Mouse (Mus musculus): ENCODE results near the gene 7420426K07Rik. TPM values are rescaled to one million over a fixed set of nuclear protein-coding genes. Genes with fewer than 3 reads are reported as not detected.

Gene 7420426K07Rik
- polyA plus RNA-seq (2014; fragmentation: Nextera tagmentation; extraction: Ambion mirVana), result not detected in 2 replicates

DNA sequence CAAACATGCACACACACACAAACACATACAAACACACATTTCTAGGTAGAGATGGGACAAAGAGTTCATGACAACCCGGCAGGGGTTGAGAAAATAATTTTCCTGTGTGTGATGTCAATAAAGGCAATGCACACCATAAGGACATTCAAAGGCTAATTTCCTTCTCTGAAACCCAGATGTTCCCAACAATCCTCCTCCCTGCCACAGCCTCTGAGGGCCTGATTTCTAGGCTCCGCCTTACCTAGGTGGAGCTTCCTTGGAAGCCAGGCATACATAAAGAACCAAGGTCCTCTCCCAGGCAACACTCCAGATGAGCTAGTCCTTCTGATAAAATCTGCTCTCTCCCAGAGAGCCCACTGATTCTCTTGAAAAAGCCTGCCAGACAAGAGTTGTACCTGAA lies at the start of gene 7420426K07Rik:
Gene 7420426K07Rik (plus strand): TSS at position 301 of the 400 bp plus-strand sequence.
- Histone ChIP-seq H3K36me3 (ENCODE audit: control insufficient read depth, insufficient read depth, low read length) (no peaks in the 10 kb centered on the region), H3K27me3 (ENCODE audit: control insufficient read depth, insufficient read depth, low read length) (no peaks in the 10 kb centered on the region), H3K27ac (replicated peaks; ENCODE audit: low read depth, low read length) (no peak within 1 kb of the TSS), H3K4me3 (replicated peaks; ENCODE audit: low read depth, low read length) (no peak within 1 kb of the TSS), H3K9me3 (ENCODE audit: control insufficient read depth, low read length) (no peaks in the 10 kb centered on the region), H3K4me2 (ENCODE audit: low read length) (no peak within 1 kb of the TSS), H3K9ac (replicated peaks; ENCODE audit: low read length) (no peak within 1 kb of the TSS), H3K4me1 (ENCODE audit: control insufficient read depth, insufficient read depth, low read length) (no peaks in the 10 kb centered on the region)
- ATAC-seq (ENCODE audit: low FRiP score, low TSS enrichment) (no peak), DNase-seq (no peak)
- WGBS, result 93% methylated on average over 2 of the region's 2 CpGs

DNA sequence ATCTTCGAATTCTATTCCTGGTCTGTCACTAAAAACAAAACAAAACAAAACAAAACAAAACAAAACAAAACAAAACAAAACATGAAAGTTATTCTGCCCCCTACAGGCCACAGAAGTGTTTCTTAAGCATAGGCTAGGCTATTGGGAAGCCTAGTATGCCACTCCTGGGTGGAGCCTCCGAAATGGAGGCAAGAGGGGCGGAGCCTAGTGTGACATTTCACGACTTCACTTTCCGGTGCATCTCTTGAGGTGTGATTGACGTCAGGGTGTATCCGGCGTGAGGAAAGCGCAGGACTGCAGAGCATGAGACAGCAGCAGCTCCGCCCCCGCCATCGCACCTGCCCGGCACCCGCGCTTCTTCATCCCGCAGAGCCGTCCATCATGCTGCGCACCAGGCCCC lies 46.7 kb upstream of the 7420426K07Rik start, which contains the start of gene Prr23a2:
Gene Prr23a2 (plus strand): TSS at position 285 of the 400 bp plus-strand sequence.
- Histone ChIP-seq H3K36me3 (ENCODE audit: control insufficient read depth, insufficient read depth, low read length) (no peaks in the 10 kb centered on the region), H3K4me3 (replicated peaks; ENCODE audit: low read depth, low read length) (no peak within 1 kb of the TSS), H3K27ac (replicated peaks; ENCODE audit: low read depth, low read length) (no peak within 1 kb of the TSS), H3K27me3 (ENCODE audit: control insufficient read depth, insufficient read depth, low read length) (no peaks in the 10 kb centered on the region), H3K4me1 (ENCODE audit: control insufficient read depth, insufficient read depth, low read length) (no peaks in the 10 kb centered on the region), H3K4me2 (ENCODE audit: low read length) (no peak within 1 kb of the TSS), H3K9ac (replicated peaks; ENCODE audit: low read length) (no peak within 1 kb of the TSS), H3K9me3 (ENCODE audit: control insufficient read depth, low read length) (no peaks in the 10 kb centered on the region)
- WGBS, result 76% methylated on average over 18 of the region's 18 CpGs
- ATAC-seq (ENCODE audit: low FRiP score, low TSS enrichment), result no peak
- no peak for DNase-seq

DNA sequence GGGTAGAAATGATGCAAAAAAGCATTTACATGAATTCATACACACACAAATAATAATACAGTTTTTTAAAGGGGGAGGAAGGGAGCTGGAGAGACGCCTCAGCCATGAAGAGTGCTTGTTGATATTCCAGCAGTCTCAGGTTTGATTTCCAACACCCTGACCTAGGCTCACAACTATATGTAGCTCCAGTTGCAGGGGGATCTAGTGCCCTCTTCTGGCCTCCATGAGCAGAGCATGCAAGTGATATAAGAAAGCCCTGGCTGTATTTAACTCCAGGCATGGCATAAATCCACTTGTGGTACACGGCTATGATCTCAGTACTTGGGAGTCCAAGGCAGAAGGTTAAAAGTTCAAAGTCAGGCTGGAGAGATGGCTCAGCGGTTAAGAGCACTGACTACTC lies 39.5 kb upstream of the 7420426K07Rik start:
- Histone ChIP-seq H3K9me3 (ENCODE audit: control insufficient read depth, low read length) (no peaks in the 10 kb centered on the region), H3K9ac (replicated peaks; ENCODE audit: low read length) (no peak overlapping the region), H3K4me1 (ENCODE audit: control insufficient read depth, insufficient read depth, low read length) (no peaks in the 10 kb centered on the region), H3K4me2 (ENCODE audit: low read length) (no peak overlapping the region), H3K4me3 (replicated peaks; ENCODE audit: low read depth, low read length) (no peak overlapping the region), H3K27me3 (ENCODE audit: control insufficient read depth, insufficient read depth, low read length) (no peaks in the 10 kb centered on the region), H3K27ac (replicated peaks; ENCODE audit: low read depth, low read length) (no peak overlapping the region), H3K36me3 (ENCODE audit: control insufficient read depth, insufficient read depth, low read length) (no peaks in the 10 kb centered on the region)
- DNase-seq, result no peak
- 66% methylated on average over 3 of the region's 3 CpGs for WGBS
- ATAC-seq (ENCODE audit: low FRiP score, low TSS enrichment), result no peak

DNA sequence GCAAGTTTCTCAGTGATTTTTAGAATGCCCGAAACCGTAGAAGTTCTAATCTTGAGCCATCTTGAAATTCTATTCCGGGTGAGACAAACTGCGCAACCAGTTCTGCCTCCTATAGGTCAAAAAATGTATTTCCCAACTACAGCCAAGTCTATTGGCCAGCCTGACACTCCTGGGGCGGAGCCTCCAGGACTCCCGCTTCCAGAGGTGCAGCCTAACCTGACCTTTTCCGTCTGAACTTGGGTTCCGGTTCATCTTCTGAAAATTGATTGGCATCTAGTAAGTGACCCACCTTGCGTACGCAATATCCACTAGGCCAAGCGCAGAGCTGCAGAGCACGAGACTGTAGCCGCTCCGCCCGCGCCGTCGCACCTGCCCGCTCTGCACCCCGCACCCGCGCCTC lies 38.3 kb upstream of the 7420426K07Rik start, which contains the start of gene Prr23a3:
Gene Prr23a3 (plus strand): TSS at position 197 of the 400 bp plus-strand sequence.
- ATAC-seq (ENCODE audit: low FRiP score, low TSS enrichment), result no peak
- Histone ChIP-seq H3K36me3 (ENCODE audit: control insufficient read depth, insufficient read depth, low read length) (no peaks in the 10 kb centered on the region), H3K27me3 (ENCODE audit: control insufficient read depth, insufficient read depth, low read length) (no peaks in the 10 kb centered on the region), H3K4me1 (ENCODE audit: control insufficient read depth, insufficient read depth, low read length) (no peaks in the 10 kb centered on the region), H3K9me3 (ENCODE audit: control insufficient read depth, low read length) (no peaks in the 10 kb centered on the region), H3K4me2 (ENCODE audit: low read length) (no peak within 1 kb of the TSS), H3K27ac (replicated peaks; ENCODE audit: low read depth, low read length) (no peak within 1 kb of the TSS), H3K9ac (replicated peaks; ENCODE audit: low read length) (no peak within 1 kb of the TSS), H3K4me3 (replicated peaks; ENCODE audit: low read depth, low read length) (no peak within 1 kb of the TSS)
- no peak for DNase-seq
- 67% methylated on average over 22 of the region's 22 CpGs for WGBS

DNA sequence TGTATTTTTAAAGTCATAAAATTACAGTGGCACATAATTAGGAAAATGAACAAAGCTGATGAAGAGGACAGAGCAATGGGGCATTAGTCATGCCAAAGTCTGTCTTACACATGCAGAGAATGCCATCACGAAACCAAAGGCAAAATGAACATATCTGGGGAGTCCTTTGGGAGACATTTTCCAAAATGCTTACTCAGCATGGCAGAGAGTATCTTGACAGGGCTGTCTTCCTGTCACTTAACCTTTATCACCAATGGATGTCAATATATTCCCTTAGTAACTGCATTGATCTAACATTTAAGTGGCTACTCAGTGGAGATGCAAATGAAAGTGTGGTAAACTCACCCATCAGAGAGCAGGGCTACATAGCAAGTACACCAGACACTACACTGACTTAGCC lies 1.4 kb upstream of the 7420426K07Rik start:
- no peak overlapping the region for H3K4me2 ChIP-seq (ENCODE audit: low read length)
- no peak overlapping the region for H3K4me3 ChIP-seq (replicated peaks; ENCODE audit: low read depth, low read length)
- H3K36me3 ChIP-seq (ENCODE audit: control insufficient read depth, insufficient read depth, low read length), result no peaks in the 10 kb centered on the region
- H3K27ac ChIP-seq (replicated peaks; ENCODE audit: low read depth, low read length), result no peak overlapping the region
- H3K9ac ChIP-seq (replicated peaks; ENCODE audit: low read length), result no peak overlapping the region
- DNase-seq (no peak), ATAC-seq (ENCODE audit: low FRiP score, low TSS enrichment) (no peak)
- no peaks in the 10 kb centered on the region for H3K4me1 ChIP-seq (ENCODE audit: control insufficient read depth, insufficient read depth, low read length)
- no peaks in the 10 kb centered on the region for H3K27me3 ChIP-seq (ENCODE audit: control insufficient read depth, insufficient read depth, low read length)
- H3K9me3 ChIP-seq (ENCODE audit: control insufficient read depth, low read length), result peaks cover 11% of the 10 kb centered on the region
- WGBS, result 86% methylated on average over 1 of the region's 1 CpGs

DNA sequence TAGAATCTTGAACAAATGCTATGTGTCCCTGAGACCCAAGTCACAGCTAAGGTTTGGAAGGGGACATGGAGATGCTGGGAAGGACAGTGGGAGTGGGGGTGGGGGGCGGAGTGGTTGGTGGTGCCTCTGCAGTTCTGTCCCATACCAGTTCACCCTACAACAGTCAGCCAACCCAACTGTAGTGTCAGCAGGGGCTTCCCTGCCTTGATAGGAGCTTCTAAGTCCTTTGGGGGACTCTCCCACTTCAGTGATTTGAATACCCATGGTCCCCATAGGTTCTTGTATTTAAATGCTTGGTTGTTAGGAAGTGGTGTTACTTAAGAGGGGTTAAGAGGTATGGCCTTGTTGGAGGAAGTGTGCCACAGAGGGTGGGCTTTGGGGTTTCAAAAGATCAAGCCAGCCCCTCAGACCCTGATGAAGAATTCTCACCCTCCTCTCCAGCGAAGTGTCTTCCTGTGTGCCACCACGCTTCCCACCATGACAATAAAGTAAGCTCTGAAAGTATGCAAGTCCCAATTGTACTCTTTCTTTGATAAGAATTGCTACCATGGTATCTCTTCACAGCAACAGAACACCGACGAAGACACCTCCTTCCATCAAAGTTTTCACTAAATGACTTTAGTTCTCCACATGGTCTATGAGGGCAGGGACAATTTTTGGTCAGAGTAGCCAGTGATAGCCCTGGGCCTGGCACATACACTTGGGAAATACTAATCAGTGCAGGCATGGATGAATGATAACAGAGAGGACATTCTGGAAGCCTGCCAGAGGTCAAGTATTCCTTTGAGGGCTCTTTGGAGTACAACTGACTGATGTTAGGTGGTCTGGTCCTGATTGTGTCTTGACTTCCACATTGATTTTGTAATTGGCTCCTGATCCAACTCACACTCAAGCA lies 18.0 kb downstream of the 7420426K07Rik start:
- H3K4me1 ChIP-seq (ENCODE audit: control insufficient read depth, insufficient read depth, low read length), result no peaks in the 10 kb centered on the region; the same call in 1 of the 2 replicates
- 89% methylated on average over 5 of the region's 5 CpGs for WGBS

DNA sequence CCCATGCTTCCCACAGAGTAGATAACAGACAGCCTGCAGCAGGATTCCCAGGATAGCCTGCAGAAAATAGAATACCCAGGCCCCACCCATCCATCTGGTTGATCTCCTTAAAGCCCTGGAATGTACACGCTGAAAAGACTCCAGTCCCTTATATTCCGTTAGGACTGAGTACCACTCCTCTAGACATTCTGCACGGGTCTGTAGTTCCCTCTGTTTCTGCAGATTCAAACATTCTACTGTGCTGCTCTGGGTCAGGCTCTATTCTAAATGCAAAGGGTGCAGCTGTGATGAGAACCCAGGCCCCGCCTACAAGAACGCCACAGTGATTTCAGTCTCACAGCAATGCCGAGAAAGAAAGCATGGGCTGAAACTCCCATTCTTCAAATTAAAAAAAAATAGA lies 20.2 kb downstream of the 7420426K07Rik start:
- H3K4me1 ChIP-seq (ENCODE audit: control insufficient read depth, insufficient read depth, low read length), result no peaks in the 10 kb centered on the region; the same call in 1 of the 2 replicates
- no peak overlapping the region for H3K4me3 ChIP-seq (replicated peaks; ENCODE audit: low read depth, low read length)
- no peaks in the 10 kb centered on the region for H3K9me3 ChIP-seq (ENCODE audit: control insufficient read depth, low read length)
- H3K27me3 ChIP-seq (ENCODE audit: control insufficient read depth, insufficient read depth, low read length), result no peaks in the 10 kb centered on the region
- ATAC-seq (ENCODE audit: low FRiP score, low TSS enrichment) (no peak), DNase-seq (no peak)
- H3K4me2 ChIP-seq (ENCODE audit: low read length), result no peak overlapping the region; the same call in 1 of the 2 replicates
- no peak overlapping the region for H3K9ac ChIP-seq (replicated peaks; ENCODE audit: low read length)
- no peaks in the 10 kb centered on the region for H3K36me3 ChIP-seq (ENCODE audit: control insufficient read depth, insufficient read depth, low read length)
- no peak overlapping the region for H3K27ac ChIP-seq (replicated peaks; ENCODE audit: low read depth, low read length)
- 20% methylated on average over 6 of the region's 6 CpGs for WGBS

More for the DNA sequence above, 18.0 kb downstream of the 7420426K07Rik start:
- no peak for DNase-seq
- ATAC-seq (ENCODE audit: low FRiP score, low TSS enrichment), result no peak
- Histone ChIP-seq H3K27ac (replicated peaks; ENCODE audit: low read depth, low read length) (no peak overlapping the region), H3K9ac (replicated peaks; ENCODE audit: low read length) (no peak overlapping the region), H3K9me3 (ENCODE audit: control insufficient read depth, low read length) (no peaks in the 10 kb centered on the region), H3K4me3 (replicated peaks; ENCODE audit: low read depth, low read length) (no peak overlapping the region), H3K27me3 (ENCODE audit: control insufficient read depth, insufficient read depth, low read length) (no peaks in the 10 kb centered on the region), H3K36me3 (ENCODE audit: control insufficient read depth, insufficient read depth, low read length) (no peaks in the 10 kb centered on the region), H3K4me2 (ENCODE audit: low read length) (no peak overlapping the region)

DNA sequence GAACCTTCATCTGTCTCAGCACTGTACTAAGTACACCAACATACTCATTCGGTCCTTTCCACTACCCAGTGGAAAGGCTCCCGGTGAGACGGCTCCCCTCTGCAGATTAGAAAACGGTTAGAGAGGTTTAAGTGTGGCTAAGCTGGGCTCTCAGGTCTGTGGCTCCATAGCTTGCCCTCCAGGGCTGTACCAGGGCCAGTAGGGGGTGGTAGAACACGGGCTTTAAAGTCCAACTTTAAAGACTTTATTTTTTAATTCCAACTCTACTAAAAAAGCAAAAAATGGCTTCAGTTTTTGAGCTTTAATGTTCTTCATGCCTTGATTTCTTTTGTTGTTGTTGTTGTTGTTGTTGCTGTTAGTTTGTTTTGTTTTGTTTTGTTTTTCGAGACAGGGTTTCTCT lies 21.3 kb downstream of the 7420426K07Rik start:
- Histone ChIP-seq H3K4me2 (ENCODE audit: low read length) (no peak overlapping the region), H3K9me3 (ENCODE audit: control insufficient read depth, low read length) (no peaks in the 10 kb centered on the region), H3K9ac (replicated peaks; ENCODE audit: low read length) (no peak overlapping the region), H3K36me3 (ENCODE audit: control insufficient read depth, insufficient read depth, low read length) (no peaks in the 10 kb centered on the region), H3K27me3 (ENCODE audit: control insufficient read depth, insufficient read depth, low read length) (no peaks in the 10 kb centered on the region), H3K27ac (replicated peaks; ENCODE audit: low read depth, low read length) (no peak overlapping the region), H3K4me1 (ENCODE audit: control insufficient read depth, insufficient read depth, low read length) (no peaks in the 10 kb centered on the region; the same call in 1 of the 2 replicates), H3K4me3 (replicated peaks; ENCODE audit: low read depth, low read length) (no peak overlapping the region)
- DNase-seq (no peak), ATAC-seq (ENCODE audit: low FRiP score, low TSS enrichment) (no peak)
- WGBS, result 58% methylated on average over 6 of the region's 6 CpGs

DNA sequence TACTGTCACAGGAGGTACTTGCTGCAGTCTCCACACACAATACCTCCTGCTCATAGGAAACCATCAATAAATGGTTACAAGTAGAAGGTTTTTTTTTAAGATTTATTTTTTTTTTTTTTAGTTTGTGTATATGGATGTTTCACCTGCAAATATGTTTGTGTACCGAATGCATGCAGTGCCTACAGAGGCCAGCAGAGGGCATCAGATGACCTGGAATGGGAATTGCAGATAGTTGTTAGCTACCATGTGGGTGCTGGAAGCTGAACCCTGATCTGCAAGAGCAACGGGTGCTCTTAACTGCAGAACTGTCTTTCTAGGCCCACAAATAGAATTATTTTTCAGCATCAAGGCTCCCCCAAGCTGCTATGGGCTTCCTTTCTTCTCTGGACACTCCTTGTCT lies 26.6 kb downstream of the 7420426K07Rik start:
- 93% methylated on average over 2 of the region's 2 CpGs for WGBS
- no peak for ATAC-seq (ENCODE audit: low FRiP score, low TSS enrichment)

More for the DNA sequence above, 26.6 kb downstream of the 7420426K07Rik start:
- Histone ChIP-seq H3K9me3 (ENCODE audit: control insufficient read depth, low read length) (no peaks in the 10 kb centered on the region), H3K4me2 (ENCODE audit: low read length) (no peak overlapping the region), H3K9ac (replicated peaks; ENCODE audit: low read length) (no peak overlapping the region), H3K4me1 (ENCODE audit: control insufficient read depth, insufficient read depth, low read length) (no peaks in the 10 kb centered on the region), H3K4me3 (replicated peaks; ENCODE audit: low read depth, low read length) (no peak overlapping the region), H3K27me3 (ENCODE audit: control insufficient read depth, insufficient read depth, low read length) (0 out of 2 replicates have a peak, but pooled peaks cover under 1% of the 10 kb centered on the region), H3K27ac (replicated peaks; ENCODE audit: low read depth, low read length) (no peak overlapping the region), H3K36me3 (ENCODE audit: control insufficient read depth, insufficient read depth, low read length) (no peaks in the 10 kb centered on the region)
- no peak for DNase-seq
